Mouse (Mus musculus) intestine, embryonic 16.5 days (tissue): ENCODE data around the gene 9030025P20Rik. TPM values are rescaled to one million over a fixed set of nuclear protein-coding genes. Genes with fewer than 3 reads are reported as not detected.
"Not testable (repeated sequence)": the region's sequence is repeated elsewhere in the genome, so short reads cannot be mapped to it uniquely, and the experiment has no call there.

Experiments used
- ATAC-seq: fragments of 200-750 bp; cut with Nextera tagmentation; 2 replicates; pipeline ENCODE4 v1.8.0; 2017; ENCODE audit warnings: moderate TSS enrichment, moderate library complexity
- H3K27ac ChIP-seq: fragments of 300-500 bp; sonication (generic); 2 replicates; pipeline ENCODE4 v1.5.1; 2014; ENCODE audit warnings: mild to moderate bottlenecking, low read length
- H3K27me3 ChIP-seq: fragments of 300-500 bp; sonication (generic); replicated peaks from 2 replicates; pipeline ENCODE4 v1.6.1; 2014; ENCODE audit warnings: low read length, control low read depth, mixed read lengths; ENCODE audit not compliant: control insufficient read depth, insufficient read depth
- H3K36me3 ChIP-seq: fragments of 300-500 bp; sonication (generic); 2 replicates; pipeline ENCODE4 v1.6.1; 2014; ENCODE audit warnings: low read length, control low read depth; ENCODE audit not compliant: control insufficient read depth, insufficient read depth
- H3K4me1 ChIP-seq: fragments of 300-500 bp; sonication (generic); 2 replicates; pipeline ENCODE4 v1.6.1; 2014; ENCODE audit warnings: low read length, control low read depth, mixed read lengths; ENCODE audit not compliant: control insufficient read depth, insufficient read depth
- H3K4me2 ChIP-seq: fragments of 300-500 bp; sonication (generic); 2 replicates; pipeline ENCODE4 v1.6.1; 2014; ENCODE audit warnings: low read depth, low read length, control low read depth
- H3K4me3 ChIP-seq: fragments of 300-500 bp; sonication (generic); 2 replicates; pipeline ENCODE4 v1.5.1; 2014; ENCODE audit warnings: mild to moderate bottlenecking, low read length
- H3K9ac ChIP-seq: fragments of 300-500 bp; sonication (generic); 2 replicates; pipeline ENCODE4 v1.6.1; 2014; ENCODE audit warnings: low read depth, low read length
- H3K9me3 ChIP-seq: fragments of 300-500 bp; sonication (generic); 2 replicates; pipeline ENCODE4 v1.6.1; 2016; ENCODE audit warnings: low read length, control low read depth; ENCODE audit not compliant: control insufficient read depth
- WGBS: fragments of 180-500 bp; shearing (Covaris S2); extraction: QIAGEN DNeasy Blood & Tissue Kit; methylation state at CpG from one replicate; pipeline ENCODE4 v1.1.7; 2014; 5-methylcytosine and 5-hydroxymethylcytosine counted together
- polyA plus RNA-seq: library from polyadenylated mRNA; unstranded; fragments of >200 nt; fragmentation: Nextera tagmentation; extraction: Ambion mirVana; gene quantifications from 2 replicates; pipeline ENCODE4 v1.2.1, GENCODE M21; 2015

The 9030025P20Rik gene
- polyA plus RNA-seq, 1 experiment from 2014 or later, result 8.2 TPM

DNA sequence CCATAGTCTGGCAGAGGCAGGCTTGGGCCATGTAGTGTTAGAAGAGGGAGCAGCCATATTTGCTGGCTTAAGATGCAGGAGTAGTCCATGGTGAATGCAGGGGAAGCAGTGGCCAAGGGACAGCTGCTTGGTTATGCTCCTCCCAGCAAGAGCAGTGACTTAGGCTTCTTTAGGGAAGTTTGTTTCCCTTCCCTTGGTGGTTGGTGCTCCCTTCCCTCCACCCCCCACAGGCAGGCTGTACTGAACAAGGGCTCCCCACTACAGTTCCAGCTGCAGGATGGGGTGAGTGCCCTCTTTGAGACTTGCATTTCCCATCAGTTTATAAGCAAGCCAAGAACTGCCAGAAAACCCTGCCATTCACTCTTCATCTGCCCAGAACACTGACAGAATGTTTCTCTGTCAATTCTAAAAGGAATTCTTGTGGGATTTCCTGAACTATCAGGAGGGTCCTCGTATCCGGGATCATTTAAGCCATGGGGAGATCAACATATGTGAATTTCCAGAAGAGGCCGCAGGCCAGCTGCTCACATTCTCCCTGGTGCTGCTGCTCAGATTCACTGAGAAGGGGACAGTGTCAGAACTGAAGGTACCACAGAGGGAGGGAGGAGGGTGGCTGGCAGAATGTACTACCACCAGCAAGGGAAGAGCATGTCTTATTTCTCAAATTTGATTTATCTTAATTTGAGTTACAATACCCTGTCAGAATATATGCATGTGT lies 43.4 kb downstream of the 9030025P20Rik start:
- H3K27me3 ChIP-seq, H3K36me3 ChIP-seq, H3K4me2 ChIP-seq, ATAC-seq, H3K27ac ChIP-seq, H3K4me1 ChIP-seq, H3K4me3 ChIP-seq, H3K9me3 ChIP-seq, H3K9ac ChIP-seq: not testable (repeated sequence)
- WGBS, result 88% methylated on average over 3 of the region's 3 CpGs

DNA sequence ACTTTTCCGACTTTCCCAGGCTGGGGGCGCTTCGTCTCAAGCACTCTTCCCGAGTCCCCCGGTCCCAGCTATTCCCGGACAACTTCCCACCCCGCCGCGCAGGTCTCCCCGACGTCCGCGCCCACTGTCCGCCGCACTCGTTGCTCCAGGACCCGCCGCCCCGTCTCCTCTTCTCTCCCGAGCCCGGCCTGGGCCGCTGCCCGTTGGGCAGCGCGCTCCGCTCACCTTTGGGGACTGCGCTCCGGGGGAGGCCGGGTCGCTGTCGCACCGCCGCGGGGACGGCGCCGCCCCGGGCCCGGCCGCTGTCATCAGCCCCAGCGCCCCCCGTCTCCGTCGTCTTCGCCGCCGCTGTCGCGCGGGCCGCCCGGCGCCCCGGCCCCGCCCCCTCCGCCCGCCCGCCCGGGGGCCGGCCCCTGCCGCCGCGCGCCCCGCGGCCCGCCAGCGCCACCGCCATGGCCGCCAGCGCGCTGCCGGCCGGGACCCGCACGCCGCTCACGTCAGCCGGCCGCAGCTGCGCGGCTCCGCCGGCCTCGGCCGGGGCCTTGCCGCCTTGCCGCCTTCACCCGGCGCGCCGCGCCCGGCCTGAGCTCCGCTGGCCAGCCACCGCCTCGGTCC lies 45.7 kb downstream of the 9030025P20Rik start:
- not testable (repeated sequence) for H3K4me1 ChIP-seq, H3K4me2 ChIP-seq, H3K9ac ChIP-seq, H3K27me3 ChIP-seq, H3K27ac ChIP-seq, H3K4me3 ChIP-seq, H3K9me3 ChIP-seq, H3K36me3 ChIP-seq
- no CpG with 5 or more reads among the region's 97 CpGs for WGBS
- ATAC-seq, result peak; percentile 88

DNA sequence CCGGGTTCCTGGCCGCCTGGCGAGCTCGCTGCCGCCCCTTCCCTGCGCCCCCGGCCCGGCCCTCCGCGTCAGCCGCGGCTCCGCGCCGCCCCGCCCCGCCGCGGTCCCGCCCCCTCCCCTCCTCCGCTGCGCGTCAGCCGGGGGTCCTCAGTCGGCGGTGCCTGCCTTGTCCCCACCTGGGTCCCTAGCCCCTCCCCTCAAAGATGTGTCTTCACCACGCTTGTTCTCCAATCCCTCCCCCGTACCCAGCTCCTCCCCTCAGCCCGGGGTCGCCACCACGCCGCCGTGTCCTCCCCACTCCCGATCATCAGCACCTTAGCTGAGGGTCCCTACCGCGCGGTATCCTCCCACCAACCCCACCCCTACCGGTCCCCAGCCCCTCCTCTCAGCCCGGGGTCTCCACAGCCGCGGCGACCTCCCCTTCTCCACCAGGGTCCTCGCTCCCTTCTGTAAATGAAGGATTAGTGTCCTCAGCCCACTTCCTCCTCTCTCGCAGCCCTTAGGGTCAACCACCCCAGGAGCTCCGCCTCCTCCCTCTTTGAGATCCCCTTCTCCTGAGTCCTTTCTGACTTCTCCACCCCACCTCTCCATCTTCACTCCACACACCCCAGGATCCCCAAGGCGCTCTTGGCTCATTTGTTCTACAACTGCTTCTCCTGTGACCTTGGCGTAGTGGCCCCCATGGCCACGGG lies 46.4 kb downstream of the 9030025P20Rik start:
- not testable (repeated sequence) for H3K27me3 ChIP-seq, H3K4me2 ChIP-seq, H3K9me3 ChIP-seq, H3K27ac ChIP-seq, H3K4me3 ChIP-seq, H3K9ac ChIP-seq, H3K36me3 ChIP-seq, H3K4me1 ChIP-seq
- WGBS, result no CpG with 5 or more reads among the region's 48 CpGs
- peak; percentile 80 for ATAC-seq

DNA sequence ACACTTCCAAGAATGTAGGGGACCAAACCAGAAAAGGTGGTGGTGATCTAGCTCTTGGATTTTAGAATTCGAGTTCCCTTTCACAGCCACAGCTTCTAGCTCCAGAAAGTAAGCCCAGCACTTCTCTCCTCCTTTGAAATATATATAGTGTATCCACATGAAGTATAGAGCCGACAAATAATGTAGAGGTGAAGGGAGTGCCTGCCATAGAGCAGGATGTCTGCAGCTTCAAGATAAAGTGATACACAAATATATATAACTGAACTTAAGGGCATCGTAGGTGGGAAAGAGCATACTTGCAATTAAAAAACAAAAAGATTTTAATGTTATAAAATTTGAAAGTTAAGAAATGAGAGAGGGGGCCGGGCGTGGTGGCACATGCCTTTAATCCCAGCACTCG lies 47.2 kb downstream of the 9030025P20Rik start:
- not testable (repeated sequence) for H3K36me3 ChIP-seq
- WGBS, result no CpG with 5 or more reads among the region's 6 CpGs

DNA sequence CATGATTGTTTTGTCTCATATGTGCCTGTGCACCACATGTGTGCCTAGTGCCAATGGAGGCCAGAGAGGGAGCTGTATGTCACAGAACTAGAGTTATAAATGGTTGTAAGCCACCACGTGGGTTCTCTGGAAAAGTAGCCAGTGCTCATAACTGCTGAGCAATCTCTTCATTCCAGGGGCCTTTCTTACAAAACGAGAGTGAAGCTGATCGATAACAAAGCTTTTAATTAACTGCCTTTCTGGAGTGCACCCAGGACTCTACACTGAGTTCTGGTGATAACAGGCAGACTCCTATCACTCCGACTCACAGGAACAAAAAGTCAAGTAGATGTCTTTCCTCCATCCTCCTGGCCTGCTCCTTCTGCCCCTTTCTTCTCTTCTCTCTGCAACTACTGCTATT lies 53.1 kb downstream of the 9030025P20Rik start:
- H3K36me3 ChIP-seq, ATAC-seq, H3K4me1 ChIP-seq, H3K9me3 ChIP-seq, H3K4me2 ChIP-seq, H3K4me3 ChIP-seq, H3K27ac ChIP-seq, H3K9ac ChIP-seq, H3K27me3 ChIP-seq: not testable (repeated sequence)
- WGBS, result no CpG with 5 or more reads among the region's 4 CpGs

More for the DNA sequence above, 47.2 kb downstream of the 9030025P20Rik start:
- not testable (repeated sequence) for H3K4me2 ChIP-seq, H3K27me3 ChIP-seq, ATAC-seq, H3K4me3 ChIP-seq, H3K4me1 ChIP-seq, H3K9me3 ChIP-seq, H3K27ac ChIP-seq, H3K9ac ChIP-seq

DNA sequence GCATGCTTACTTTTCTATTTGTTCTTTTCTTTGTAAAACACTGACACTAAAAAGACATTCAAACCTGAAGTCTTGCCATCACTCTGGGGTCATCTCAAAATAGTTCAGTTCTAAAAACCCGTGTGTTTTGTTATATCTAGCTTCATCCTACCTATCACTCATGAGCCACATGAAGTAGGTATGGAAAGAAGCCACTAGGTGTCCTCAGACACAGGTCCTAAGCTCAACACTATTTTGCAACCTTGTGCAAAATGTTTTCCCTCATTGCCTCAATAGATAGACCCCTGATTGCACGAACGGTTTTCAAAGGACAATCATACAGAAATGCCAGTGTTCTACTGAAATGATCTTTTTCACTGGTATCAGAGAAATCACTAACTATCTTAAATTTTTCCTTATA lies 62.2 kb downstream of the 9030025P20Rik start:
- H3K9me3 ChIP-seq, H3K4me3 ChIP-seq, H3K9ac ChIP-seq, H3K4me1 ChIP-seq, H3K27me3 ChIP-seq, H3K4me2 ChIP-seq, H3K27ac ChIP-seq, H3K36me3 ChIP-seq: not testable (repeated sequence)
- peak; percentile 41 for ATAC-seq
- no CpG with 5 or more reads among the region's 3 CpGs for WGBS

Other genes with a start within 250 kb of the 9030025P20Rik start
- 3.9 and 5.0 TPM in 2 replicates for gene Wdr27, start 35.3 kb upstream of the 9030025P20Rik start, polyA plus RNA-seq
- 37.6 and 39.9 TPM in 2 replicates for gene 1600012H06Rik, start 35.3 kb upstream of the 9030025P20Rik start, polyA plus RNA-seq
- gene Phf10, start 17.2 kb upstream of the 9030025P20Rik start, polyA plus RNA-seq, result 27.5 and 33.4 TPM in 2 replicates
- gene Gm3417, start 322 bp downstream of the 9030025P20Rik start, polyA plus RNA-seq, result 1.2 and 1.7 TPM in 2 replicates
- 8.0 and 8.6 TPM in 2 replicates for gene Gm3435, start 31.7 kb downstream of the 9030025P20Rik start, polyA plus RNA-seq
- 50.0 and 58.1 TPM in 2 replicates for gene Ermard, start 62.7 kb downstream of the 9030025P20Rik start, polyA plus RNA-seq
- gene Tcte3, start 63.0 kb downstream of the 9030025P20Rik start, polyA plus RNA-seq, result 1.4 TPM in 1 of 2 replicates, not detected in the other
- gene Gm3448, start 63.1 kb downstream of the 9030025P20Rik start, polyA plus RNA-seq, result 3.3 and 4.1 TPM in 2 replicates